Mouse (Mus musculus) kidney, adult 11 months (tissue): Measurements from ENCODE around the gene Olfr1270.
"Not testable (repeated sequence)": the region's sequence is repeated elsewhere in the genome, so short reads cannot be mapped to it uniquely, and the experiment has no call there.

ENCODE experiments used
- DNase-seq: peaks from one replicate; pipeline ENCODE4 v3.0.0; 2022

The Olfr1270 gene

DNA sequence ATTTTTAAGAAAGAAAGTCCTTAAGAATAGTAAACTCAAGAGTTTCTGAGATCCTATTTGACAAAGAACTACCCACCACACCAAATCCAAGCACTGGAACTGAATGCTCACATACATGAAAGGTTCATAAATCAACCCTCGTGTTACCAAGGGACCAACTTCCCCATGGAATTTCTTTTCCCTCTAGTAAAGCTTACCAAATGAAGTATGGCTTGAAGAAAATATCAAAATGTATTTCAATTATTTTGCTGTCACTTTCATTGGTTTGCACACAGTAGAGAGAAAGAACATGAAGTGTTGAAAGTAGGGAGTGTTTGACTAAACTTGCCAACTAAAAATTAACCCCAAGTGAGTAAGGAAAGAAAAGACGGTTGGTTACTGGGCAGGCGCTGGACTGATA, at the start of gene Olfr1270:
TSS of gene Olfr1270 (minus strand) at position 101 of the 400 bp plus-strand sequence.
- no peak for DNase-seq

DNA sequence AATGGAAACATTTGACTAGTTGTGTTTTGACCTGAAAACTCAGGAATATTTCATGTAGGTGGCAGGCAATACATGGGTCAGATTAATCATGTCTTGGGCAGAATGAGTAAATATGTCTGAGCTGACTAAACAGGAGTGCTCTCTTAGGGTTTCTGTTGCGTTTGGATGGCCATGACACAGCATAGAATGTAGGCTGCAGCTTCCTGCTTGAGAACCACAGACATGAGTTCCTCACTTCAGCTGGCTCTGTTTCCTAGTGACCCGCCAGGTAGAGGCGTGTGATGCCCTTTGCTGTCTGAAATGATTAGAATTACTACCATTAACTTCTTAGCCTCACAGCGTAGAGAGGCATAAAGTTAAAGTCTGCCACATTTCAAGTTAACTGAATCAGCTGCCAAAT, 46.7 kb upstream of the Olfr1270 start:
- not testable (repeated sequence) for DNase-seq

DNA sequence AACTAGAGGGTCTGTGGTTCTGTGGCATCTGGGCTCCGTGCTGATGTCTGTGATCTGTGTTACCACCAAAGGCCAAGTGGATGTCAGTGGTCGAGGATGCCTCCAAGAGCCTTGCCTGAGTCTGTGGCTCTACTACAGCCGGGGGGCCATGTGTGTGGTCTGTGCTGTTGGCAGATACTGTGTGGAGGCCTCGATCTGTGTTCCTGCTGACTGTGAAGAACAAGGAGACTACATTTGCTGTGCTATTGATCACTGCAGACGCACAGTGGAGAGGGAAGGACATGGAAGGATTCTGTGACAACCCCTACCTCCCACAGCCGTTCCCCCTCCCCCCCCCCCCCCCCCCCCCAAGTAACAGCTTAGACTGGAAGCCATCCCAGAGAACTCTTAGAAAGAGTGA, 42.4 kb upstream of the Olfr1270 start:
- not testable (repeated sequence) for DNase-seq

DNA sequence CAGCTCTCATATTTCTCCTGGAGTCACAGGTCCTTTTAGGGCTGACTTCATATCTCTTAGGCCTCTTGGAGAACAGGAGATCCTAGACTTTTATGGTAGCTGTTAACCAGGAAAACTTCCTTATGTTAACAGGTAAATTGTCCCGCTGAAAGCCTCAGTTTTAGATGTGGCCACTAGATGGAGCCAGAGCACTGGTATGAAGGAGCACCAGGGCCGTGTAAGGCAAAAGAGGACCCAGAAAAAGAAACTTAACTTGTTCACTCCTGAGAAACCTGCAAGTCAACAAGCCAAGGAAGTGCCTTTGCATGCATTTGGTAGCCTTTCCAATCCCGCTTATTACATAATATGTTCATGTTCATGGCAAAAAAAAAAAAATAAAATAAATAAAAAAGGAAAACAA, 41.9 kb upstream of the Olfr1270 start:
- DNase-seq: not testable (repeated sequence)

DNA sequence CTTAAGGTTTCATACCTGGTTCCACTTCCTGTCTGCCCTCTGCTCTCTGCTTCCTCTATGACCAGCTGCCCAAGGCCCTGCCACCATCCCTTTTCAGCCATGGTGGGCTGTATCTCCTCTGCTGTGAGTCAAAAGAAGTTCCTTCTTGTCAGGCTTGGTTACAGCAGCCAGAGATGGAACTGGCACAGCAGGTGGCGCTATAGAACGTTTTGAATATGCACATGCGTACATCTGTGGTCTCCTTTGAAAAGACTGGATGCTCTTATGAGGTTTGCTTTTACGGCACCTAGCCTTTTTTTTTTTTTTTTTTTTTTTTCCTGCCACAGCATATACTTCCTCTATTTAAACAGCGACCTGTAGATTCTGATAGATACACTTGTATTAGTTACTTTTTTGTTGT, 34.2 kb upstream of the Olfr1270 start:
- DNase-seq: not testable (repeated sequence)

DNA sequence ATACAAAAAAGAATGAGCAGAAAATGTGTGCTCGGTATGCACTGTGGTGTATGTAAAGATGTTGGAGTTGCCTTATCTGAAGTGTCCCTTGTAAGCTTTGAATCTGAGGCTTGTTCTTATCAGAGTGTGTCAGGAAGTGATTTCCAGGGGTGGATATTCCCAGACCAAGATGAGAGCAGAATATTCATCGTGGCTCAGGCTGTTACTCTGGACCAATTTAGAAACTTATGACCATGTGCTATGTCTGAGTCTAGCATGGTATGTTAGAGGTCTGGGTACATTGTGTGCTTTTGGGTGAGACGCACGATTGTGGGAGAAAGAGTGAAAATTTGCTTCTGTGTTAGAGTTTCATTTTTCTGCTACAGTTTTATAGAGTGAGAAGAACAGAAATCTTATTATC, 33.2 kb upstream of the Olfr1270 start:
- DNase-seq: not testable (repeated sequence)

DNA sequence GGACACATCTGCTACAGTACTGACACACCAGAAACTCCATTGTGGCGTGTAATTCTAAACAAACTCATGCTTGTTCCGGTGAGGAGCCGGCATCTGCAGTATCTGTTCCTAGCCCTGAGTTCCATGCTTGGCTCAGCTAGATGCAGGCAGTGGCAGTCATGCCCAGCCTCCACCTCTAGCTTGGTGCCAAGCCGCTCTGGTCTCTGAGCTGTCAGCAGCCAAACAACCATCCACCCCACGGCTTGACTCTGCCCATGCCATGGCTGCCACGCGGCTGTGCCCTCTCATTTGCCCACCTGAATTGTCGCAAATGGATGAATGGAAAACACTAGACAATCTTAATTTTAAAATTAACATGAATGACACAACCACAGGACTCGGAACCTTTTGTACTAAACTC, 1.0 kb upstream of the Olfr1270 start:
- no peak for DNase-seq

DNA sequence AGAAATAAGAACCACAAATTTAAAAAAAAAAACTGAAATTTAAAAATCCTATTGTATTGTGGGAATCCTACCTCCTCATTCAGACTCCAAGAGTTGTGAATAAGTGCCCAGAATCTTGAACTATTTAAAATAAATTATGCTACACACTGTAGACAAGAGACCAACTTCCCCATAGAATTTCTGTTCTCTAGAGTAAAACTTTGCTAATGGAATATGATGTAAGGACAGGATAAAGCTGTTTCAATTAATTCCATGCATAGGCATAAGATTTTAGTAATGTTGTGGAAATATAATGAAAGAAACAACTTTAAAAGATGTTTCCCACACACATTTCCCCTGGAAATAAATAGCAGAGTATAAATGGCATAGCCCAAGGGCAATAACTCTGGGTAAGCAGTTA, 10.7 kb downstream of the Olfr1270 start, which contains the start of gene Olfr32:
TSS of gene Olfr32 (minus strand) at position 101 of the 400 bp plus-strand sequence.
- no peak for DNase-seq

DNA sequence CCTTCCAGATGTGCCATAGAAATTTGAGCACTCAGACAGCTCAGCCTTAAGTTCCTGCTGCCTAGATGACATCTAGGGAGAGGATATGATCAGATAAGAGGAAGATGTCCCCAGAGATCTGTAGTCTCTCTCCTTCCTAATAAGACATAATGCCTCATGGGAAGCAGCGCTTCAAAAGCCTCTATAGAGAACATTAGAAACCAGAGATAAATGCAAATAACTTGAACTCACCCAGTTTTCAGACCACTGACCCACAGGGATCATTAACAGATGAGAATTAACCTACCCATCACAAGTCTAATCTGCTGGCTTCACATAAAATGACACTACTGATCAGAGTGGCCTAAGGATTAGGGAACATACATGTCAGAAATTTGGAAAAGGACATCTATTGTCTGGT, 31.6 kb downstream of the Olfr1270 start, which contains the start of gene Olfr1269:
TSS of gene Olfr1269 (minus strand) at position 101 of the 400 bp plus-strand sequence.
- DNase-seq: no peak
